Mouse (Mus musculus) stomach, postnatal 0 days (tissue): ENCODE data around the gene Pls3.
"Not testable (repeated sequence)": the region's sequence is repeated elsewhere in the genome, so short reads cannot be mapped to it uniquely, and the experiment has no call there.

Source experiments
- CTCF ChIP-seq: IDR thresholded peaks from 2 replicates; pipeline ENCODE4 v1.5.1; 2016; ENCODE audit warnings: antibody characterized with exemption, low read depth, mild to moderate bottlenecking, moderate library complexity
- EP300 ChIP-seq: optimal IDR thresholded peaks from 2 replicates; pipeline ENCODE3; 2016; ENCODE audit warnings: antibody characterized with exemption

DNA sequence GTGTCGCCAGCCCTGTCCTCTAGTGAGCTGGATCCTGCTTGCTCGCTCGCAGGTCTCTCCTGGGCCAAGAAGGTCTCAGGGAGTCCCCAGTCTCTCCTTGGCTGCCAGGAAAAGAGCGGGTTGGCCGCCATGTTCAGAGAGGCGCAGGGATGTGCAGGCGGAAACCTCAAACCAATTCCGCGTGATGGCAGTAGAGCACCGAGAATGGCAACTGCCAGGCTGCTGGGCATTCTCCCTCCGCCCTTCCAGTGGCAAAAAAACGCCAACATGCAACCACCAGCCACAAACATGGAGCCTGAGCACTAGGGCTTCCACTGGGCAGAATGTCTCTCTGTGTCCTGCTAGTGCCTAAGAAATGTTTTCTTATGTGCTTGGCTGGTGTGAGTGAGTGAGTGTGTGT lies 115.9 kb downstream of the Pls3 start:
- peak; percentile 68 for TF ChIP-seq CTCF
- not testable (repeated sequence) for TF ChIP-seq EP300
